Mouse (Mus musculus) megakaryocyte, adult 5-6 weeks (primary cell): Measurements from ENCODE around the gene Zswim8. TPM values are rescaled to one million over a fixed set of nuclear protein-coding genes. Genes with fewer than 3 reads are reported as not detected.
A peak's percentile ranks its signal among the peaks of the same experiment; 100 is the strongest.

ENCODE experiments used
- ATAC-seq: 2 replicates; pipeline ENCODE4 v1.8.0; 2016; ENCODE audit warnings: mild to moderate bottlenecking, inconsistent platforms; ENCODE audit not compliant: poor library complexity, severe bottlenecking
- total RNA-seq, 2 experiments: library from RNA; stranded (forward) in 1 of 2; stranded (reverse) in 1 of 2; fragments of 153-499, 151-499 nt in 1 of 2; fragments of 221-1000, 200-1000 nt in 1 of 2; gene quantifications; 2 replicates each; pipeline versions ENCODE4 v1.2.3 to v1.2.4; 2015 to 2017

Zswim8 gene
- total RNA-seq, 2 experiments from 2014 or later: 33.2 to 33.3 TPM

- ATAC-seq: no peak
Observed at GRCm38 (mm10) chr14:20725660-20726339, 18.4 kb downstream of the Zswim8 start.

- ATAC-seq: no peak
Observed at GRCm38 (mm10) chr14:20729871-20730270, 22.5 kb downstream of the Zswim8 start.

- peak; percentile 47 for ATAC-seq
Observed at GRCm38 (mm10) chr14:20730853-20731602, 23.7 kb downstream of the Zswim8 start.

DNA sequence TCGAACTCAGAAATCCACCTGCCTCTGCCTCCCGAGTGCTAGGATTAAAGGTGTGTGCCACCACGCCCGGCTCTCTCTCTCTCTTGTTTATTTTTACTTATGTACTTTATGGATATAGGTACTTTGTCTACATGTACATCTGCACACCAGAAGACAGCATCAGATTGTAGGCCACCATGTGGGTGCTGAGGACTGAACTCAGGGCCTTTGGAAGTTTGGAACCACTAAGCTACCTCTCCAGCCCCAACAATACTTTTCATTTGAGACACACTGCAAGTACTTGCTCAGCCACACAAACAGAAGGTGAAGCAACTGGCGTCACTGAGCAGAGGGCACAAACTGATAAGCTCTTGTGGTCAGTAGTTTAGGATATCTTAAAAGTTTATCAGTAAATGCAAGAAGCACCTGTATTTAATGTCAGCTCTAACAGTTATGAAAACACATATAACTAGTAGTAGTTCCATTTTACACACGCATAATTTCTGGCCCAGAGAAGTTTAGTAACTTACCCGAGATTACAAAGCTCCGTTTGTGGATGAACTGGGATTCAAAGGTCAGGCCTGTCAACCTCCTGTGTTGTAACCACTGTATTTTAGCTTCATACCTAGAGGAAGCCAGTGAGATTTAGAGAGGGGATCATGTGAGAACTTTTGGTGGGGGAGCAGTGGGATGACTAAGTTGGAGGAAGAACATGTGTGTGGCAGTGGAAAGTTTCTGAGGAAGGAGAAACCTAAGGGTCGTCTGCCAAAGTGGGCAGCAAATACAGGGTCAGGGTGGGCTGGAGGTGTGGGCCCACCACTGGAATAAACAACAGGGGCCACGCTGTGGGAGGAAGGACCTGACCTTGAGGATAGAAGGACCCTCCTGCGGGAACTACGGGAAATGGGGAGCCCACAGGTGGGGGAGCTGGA lies 25.9 kb downstream of the Zswim8 start:
- ATAC-seq: 0 out of 2 replicates have a peak, but pooled peaks have one; percentile 13

GRCm38 (mm10) chr14:20733952-20734774 lies 26.8 kb downstream of the Zswim8 start, which contains the start of gene Ndst2:
Gene Ndst2 (minus strand): TSS chr14:20734562.
- ATAC-seq: peak; percentile 93

GRCm38 (mm10) chr14:20735052-20735451 lies 27.7 kb downstream of the Zswim8 start:
- ATAC-seq: no peak

GRCm38 (mm10) chr14:20735892-20736390 lies 28.6 kb downstream of the Zswim8 start:
- ATAC-seq: no peak

- ATAC-seq: peak; percentile 49
Observed at GRCm38 (mm10) chr14:20737306-20737705, 30.0 kb downstream of the Zswim8 start.

GRCm38 (mm10) chr14:20738511-20738910 lies 31.2 kb downstream of the Zswim8 start:
- no peak for ATAC-seq

- ATAC-seq: no peak
Observed at GRCm38 (mm10) chr14:20741301-20741700, 33.9 kb downstream of the Zswim8 start.

DNA sequence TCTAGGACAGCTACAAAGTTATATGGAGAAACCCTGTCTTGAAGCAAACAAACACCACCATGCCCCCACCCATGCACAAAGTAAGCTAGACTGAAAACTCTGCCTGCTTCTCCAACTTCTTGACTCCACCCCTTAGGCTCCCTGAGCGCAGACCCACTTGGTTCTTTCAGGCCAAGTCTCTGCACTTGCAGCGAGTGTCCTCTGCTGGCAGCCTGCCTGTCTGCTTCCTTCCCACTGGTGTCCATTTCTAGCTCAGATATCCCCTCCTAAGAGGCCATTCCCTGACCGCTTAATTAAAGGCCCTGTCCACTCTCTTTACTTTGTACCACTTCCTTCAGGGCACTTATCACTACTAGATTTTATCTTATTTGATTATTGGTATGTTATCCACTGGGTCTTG lies 36.3 kb downstream of the Zswim8 start:
- no peak for ATAC-seq

- no peak for ATAC-seq
Observed at GRCm38 (mm10) chr14:20746935-20747334, 39.6 kb downstream of the Zswim8 start.

- ATAC-seq: no peak
Observed at GRCm38 (mm10) chr14:20748388-20748787, 41.0 kb downstream of the Zswim8 start.

DNA sequence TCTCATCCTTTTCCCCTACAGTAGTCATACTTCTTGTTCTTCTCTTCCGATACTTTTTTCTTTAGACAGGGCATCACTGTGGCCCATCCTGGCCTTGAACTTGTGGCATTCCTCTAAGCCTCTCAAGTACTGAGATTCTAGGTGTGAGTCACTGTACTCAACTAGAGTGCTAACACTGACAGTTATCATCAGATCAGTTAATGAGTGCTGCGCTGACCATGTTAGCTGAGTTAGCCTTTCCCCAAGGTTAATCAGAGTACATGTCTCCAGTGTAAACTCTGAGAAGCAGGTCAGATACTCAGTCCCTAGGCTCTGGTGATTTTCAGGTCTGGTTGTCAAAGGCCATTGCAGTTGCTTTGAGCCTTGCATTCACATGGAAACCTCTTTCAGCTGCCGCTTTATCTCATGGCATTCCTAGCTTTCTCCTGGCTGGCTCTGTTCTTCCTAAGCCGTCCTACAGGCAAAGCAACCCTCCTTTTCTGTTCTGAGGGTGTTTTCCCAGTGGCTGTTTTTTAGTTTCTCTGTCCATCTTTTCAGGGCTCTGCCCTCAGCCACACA lies 42.2 kb downstream of the Zswim8 start:
- ATAC-seq: no peak

DNA sequence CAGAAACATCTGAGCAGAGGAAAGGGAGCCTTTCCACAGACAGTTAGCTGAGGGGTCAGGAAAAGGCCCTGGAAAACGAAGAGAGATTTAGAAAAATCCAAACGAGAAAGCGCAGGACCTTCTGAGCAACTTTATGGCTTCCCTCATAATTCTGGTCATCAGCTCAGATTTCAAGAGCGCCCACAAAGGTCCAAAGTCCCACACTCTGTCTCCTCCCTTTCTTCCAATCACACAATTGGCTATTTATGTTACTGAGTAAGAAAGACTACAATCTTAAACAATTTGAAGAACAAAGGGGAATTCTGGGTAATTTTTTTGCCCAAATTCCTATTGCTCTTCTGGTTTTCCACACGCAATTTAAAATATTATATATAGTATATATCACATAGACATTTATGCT lies 43.2 kb downstream of the Zswim8 start:
- no peak for ATAC-seq

DNA sequence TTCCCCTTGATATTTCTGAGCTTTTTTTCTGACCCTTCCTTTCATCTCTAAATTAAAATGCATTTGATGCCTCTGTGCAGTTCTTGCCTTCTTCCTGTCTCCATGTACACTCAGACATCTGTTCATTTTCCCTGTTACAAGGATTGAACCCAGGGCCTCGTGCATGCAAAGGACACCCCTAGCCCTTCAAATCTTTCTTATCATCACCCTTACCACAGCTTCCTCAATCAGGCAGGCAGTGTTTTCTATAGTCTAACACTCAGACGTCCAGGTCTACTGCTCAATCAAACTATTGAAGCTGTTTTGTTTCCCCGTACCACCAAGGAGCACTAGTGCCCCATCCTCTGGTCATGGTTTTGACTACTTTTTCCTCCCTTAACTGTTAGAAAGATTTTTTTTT lies 46.4 kb downstream of the Zswim8 start:
- ATAC-seq: no peak

GRCm38 (mm10) chr14:20757370-20757907 lies 50.1 kb downstream of the Zswim8 start:
- ATAC-seq: no peak

DNA sequence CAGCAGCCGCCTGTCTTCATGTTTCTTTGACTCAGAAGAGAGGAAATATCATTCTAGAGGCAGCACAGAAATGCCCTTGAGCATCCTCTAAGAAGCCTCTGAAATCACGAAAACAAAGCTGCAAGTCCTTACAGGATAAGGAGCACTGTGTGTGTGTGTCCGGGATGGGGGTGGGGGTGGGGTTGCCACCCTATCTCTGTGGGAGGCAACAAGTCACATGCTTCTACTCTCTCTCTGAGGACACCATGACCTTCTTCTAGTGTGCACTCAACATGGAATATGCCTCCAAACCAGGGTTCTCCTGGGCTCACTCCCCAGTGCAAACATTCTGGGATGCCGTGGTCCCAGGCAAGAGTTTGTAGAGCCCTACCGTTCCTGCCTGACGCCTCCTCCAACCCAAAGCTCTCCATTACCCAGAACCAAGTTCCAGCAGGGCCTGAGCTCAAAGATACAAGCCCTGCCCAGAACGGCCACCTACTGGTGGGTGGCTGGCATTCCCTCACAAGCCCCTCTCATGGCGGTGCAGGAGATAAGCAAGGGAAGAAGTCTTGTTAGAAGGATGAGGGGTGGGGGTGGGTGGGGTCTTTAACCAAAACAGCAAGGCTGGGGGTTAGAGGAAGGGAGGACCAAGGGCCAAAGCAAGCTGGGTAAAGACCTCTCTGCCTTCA lies 51.5 kb downstream of the Zswim8 start:
- ATAC-seq: no peak

DNA sequence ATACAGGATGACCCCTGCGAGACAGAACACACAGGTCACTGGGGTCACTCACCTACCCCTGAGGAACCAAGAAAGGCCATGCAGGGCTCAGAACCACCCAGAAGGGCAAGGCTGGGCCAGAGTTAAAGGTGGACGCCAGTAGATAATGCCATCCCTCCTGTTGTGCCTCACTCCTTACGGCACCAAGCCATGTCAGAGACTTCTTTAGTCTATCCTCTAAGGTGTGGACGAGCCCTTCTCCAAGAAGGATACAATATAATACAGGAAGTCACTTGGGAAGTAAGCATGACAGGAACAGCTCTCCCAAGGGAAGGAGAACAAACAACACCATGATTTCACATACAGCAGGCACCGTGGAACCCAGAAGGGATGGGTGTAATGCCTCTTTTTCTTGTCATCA lies 57.6 kb downstream of the Zswim8 start:
- ATAC-seq: no peak
